Mouse (Mus musculus) kidney, embryonic 14.5 days (tissue): Measurements from ENCODE around the gene Secisbp2l. TPM values are rescaled to one million over a fixed set of nuclear protein-coding genes. Genes with fewer than 3 reads are reported as not detected.

Experiments used
- ATAC-seq: fragments of 200-750 bp; cut with Nextera tagmentation; 2 replicates; pipeline ENCODE4 v1.8.0; 2017; ENCODE audit warnings: moderate number of reproducible peaks, mild to moderate bottlenecking, moderate TSS enrichment, moderate library complexity; ENCODE audit not compliant: low FRiP score, low TSS enrichment
- H3K27ac ChIP-seq: fragments of 300-500 bp; sonication (generic); 2 replicates; pipeline ENCODE4 v1.5.1; 2014; ENCODE audit warnings: low read depth, mild to moderate bottlenecking, low read length, moderate library complexity, mixed read lengths
- H3K27me3 ChIP-seq: fragments of 300-500 bp; sonication (generic); 2 replicates; pipeline ENCODE4 v1.6.1; 2014; ENCODE audit warnings: mild to moderate bottlenecking, low read length; ENCODE audit not compliant: control insufficient read depth, insufficient read depth
- H3K36me3 ChIP-seq: fragments of 300-500 bp; sonication (generic); 2 replicates; pipeline ENCODE4 v1.6.1; 2014; ENCODE audit warnings: low read length, mixed read lengths; ENCODE audit not compliant: control insufficient read depth, insufficient read depth
- H3K4me1 ChIP-seq: fragments of 300-500 bp; sonication (generic); 2 replicates; pipeline ENCODE4 v1.6.1; 2014; ENCODE audit warnings: low read length, mixed read lengths; ENCODE audit not compliant: control insufficient read depth, insufficient read depth
- H3K4me2 ChIP-seq: fragments of 300-500 bp; sonication (generic); replicated peaks from 2 replicates; pipeline ENCODE4 v1.6.1; 2014; ENCODE audit warnings: low read depth, mild to moderate bottlenecking, low read length
- H3K4me3 ChIP-seq: fragments of 300-500 bp; sonication (generic); 2 replicates; pipeline ENCODE4 v1.5.1; 2014; ENCODE audit warnings: mild to moderate bottlenecking, low read length
- H3K9ac ChIP-seq: fragments of 300-500 bp; sonication (generic); 2 replicates; pipeline ENCODE4 v1.6.1; 2014; ENCODE audit warnings: low read depth, mild to moderate bottlenecking, low read length, moderate library complexity
- H3K9me3 ChIP-seq: fragments of 300-500 bp; sonication (generic); 2 replicates; pipeline ENCODE4 v1.6.1; 2016; ENCODE audit warnings: low read length; ENCODE audit not compliant: control insufficient read depth
- WGBS: fragments of 180-500 bp; shearing (Covaris S2); extraction: QIAGEN DNeasy Blood & Tissue Kit; methylation state at CpG from one replicate; pipeline ENCODE4 v1.1.7; 2014; 5-methylcytosine and 5-hydroxymethylcytosine counted together
- polyA plus RNA-seq: library from polyadenylated mRNA; unstranded; fragments of >200 nt; fragmentation: Nextera tagmentation; extraction: Ambion mirVana; gene quantifications from 2 replicates; pipeline ENCODE4 v1.2.1, GENCODE M21; 2014

Secisbp2l gene
- polyA plus RNA-seq, 1 experiment from 2014 or later: 26.7 TPM

DNA sequence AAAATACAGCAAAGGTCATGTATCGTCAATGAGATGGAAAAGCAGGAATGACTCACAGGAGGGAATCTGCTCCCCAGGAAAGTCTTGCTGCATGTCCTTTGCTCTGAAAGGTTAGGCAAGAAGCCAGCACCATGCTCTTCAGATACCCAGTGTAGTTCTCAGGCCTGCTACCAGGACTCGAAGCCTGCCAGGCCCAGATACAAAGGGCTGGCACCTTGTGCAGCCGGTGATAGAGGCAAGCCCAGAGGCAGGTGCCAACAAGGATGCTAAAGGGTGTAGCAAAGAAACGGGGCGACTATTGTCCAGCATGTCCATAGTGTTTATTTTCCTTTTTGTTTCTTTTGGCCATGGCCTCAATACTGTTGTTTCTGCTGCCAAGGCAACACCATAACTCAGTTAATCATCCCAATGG is 76.2 kb downstream of the Secisbp2l start:
- no peak for ATAC-seq
- Histone ChIP-seq H3K4me3 (no peak overlapping the region), H3K4me2 (no peak overlapping the region), H3K27me3 (no peaks in the 10 kb centered on the region), H3K27ac (no peak overlapping the region), H3K9ac (no peak overlapping the region), H3K4me1 (no peaks in the 10 kb centered on the region), H3K36me3 (no peaks in the 10 kb centered on the region), H3K9me3 (no peaks in the 10 kb centered on the region)
- WGBS: 77% methylated on average over 5 of the region's 5 CpGs

DNA sequence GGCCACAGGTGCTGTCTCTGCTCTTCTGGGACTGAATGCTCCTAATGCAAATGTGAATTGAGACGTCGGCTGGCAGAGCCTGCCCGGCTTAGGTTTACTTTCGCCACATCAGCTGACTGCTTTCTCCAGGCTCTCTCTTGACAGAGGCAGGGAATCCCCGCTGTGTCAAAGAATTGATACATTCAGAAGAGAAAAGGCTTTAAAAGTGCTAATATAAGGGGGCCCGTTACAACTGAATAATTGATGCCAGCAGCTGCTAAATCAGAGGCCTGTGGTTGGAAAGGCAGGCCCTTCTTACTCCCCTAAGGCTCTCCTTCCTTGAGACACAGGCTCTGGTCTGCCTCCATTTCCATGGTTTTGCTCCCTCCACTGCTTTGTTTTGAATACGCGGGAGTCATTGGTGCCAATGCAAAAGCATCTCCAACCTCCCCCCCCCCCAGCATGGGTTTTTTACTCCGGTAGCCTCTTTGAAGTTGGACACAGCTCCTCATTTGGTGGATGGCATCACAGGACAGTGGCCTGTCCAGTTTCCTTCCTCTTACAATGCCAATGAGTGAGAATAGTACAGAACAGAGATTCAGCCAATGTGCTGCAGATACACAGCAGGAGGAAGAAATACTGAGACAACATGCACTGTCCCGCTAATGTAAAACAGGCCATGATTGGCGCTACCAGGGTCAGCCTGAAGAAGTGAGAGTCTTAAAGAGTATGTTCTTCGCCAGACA is 77.6 kb downstream of the Secisbp2l start:
- H3K36me3 ChIP-seq: no peaks in the 10 kb centered on the region
- no peaks in the 10 kb centered on the region for H3K27me3 ChIP-seq
- no peaks in the 10 kb centered on the region for H3K9me3 ChIP-seq
- no peak overlapping the region for H3K4me2 ChIP-seq
- no peak overlapping the region for H3K9ac ChIP-seq
- no peaks in the 10 kb centered on the region for H3K4me1 ChIP-seq
- ATAC-seq: no peak
- no peak overlapping the region for H3K4me3 ChIP-seq
- WGBS: 67% methylated on average over 12 of the region's 12 CpGs
- no peak overlapping the region for H3K27ac ChIP-seq

DNA sequence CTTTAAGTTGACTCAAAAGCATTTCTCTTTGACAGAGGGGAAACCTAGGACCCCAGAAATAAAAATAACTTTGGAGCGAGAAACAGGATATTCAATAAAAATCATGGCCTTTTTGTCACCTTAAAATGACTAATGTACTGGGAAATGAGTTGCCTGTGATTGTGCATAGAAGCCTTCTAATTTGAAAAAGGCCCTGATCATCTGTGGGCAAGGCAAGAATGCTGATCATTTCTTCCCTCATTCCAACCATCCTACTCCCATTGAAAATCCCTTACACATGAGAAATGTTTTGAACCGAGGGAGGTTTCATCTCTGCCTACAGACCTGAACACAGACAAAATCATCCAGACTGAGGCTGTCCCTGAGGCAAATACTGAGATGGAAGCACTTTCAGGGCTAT is 79.8 kb downstream of the Secisbp2l start:
- 75% methylated on average over 2 of the region's 2 CpGs for WGBS
- Histone ChIP-seq H3K36me3 (no peaks in the 10 kb centered on the region), H3K4me2 (no peak overlapping the region), H3K27ac (no peak overlapping the region), H3K4me1 (no peaks in the 10 kb centered on the region), H3K9me3 (no peaks in the 10 kb centered on the region), H3K4me3 (no peak overlapping the region), H3K9ac (no peak overlapping the region), H3K27me3 (no peaks in the 10 kb centered on the region)
- ATAC-seq: no peak

DNA sequence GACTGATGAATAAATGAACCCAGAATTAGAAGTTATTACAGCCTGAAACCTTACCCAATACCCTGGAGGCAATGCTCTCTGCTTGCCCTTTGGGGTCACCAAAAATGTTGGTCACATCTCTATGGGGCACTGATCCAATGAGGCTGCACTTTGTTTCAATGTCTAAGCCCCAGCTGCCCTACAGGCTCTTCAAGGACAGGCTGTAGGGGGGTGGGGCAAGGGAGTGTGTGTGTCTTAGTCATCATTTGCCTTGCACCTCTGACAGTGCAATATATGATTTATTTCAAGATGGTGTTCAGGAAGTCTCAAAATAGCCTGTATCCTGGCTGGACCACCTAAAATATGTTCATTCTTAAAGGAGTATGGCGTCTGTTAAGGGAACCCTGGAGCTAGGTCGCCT is 81.1 kb downstream of the Secisbp2l start:
- no peaks in the 10 kb centered on the region for H3K36me3 ChIP-seq

DNA sequence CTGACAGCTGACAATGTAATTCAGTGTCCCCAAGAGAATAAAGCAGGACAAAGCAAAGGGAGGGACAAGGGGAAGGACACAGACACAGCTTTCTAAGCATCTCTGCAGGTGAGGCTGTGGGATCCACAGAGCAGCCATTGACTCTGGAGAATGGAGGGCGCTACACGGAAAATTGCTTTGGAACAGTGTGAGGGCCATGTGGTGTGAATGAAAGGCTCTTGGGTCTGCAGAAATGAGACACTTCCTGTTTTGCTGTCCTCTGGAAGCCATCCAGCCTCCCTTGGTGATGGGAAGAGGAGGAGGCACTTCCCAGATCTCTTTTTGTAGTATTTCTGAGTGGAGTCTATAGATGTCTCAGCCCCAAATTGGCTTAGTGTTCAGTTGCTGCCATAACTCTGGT is 86.5 kb downstream of the Secisbp2l start:
- 69% methylated on average over 2 of the region's 2 CpGs for WGBS
- no peak overlapping the region for H3K4me3 ChIP-seq
- no peaks in the 10 kb centered on the region for H3K36me3 ChIP-seq
- H3K4me1 ChIP-seq: no peaks in the 10 kb centered on the region
- H3K27ac ChIP-seq: no peak overlapping the region
- no peak overlapping the region for H3K9ac ChIP-seq
- ATAC-seq: no peak
- H3K9me3 ChIP-seq: no peaks in the 10 kb centered on the region
- H3K27me3 ChIP-seq: no peaks in the 10 kb centered on the region
- no peak overlapping the region for H3K4me2 ChIP-seq

More for the DNA sequence above, 81.1 kb downstream of the Secisbp2l start:
- H3K4me2 ChIP-seq: no peak overlapping the region
- 69% methylated on average over 2 of the region's 2 CpGs for WGBS
- ATAC-seq: no peak
- H3K9me3 ChIP-seq: no peaks in the 10 kb centered on the region
- no peak overlapping the region for H3K4me3 ChIP-seq
- H3K27ac ChIP-seq: no peak overlapping the region
- H3K9ac ChIP-seq: no peak overlapping the region
- no peaks in the 10 kb centered on the region for H3K4me1 ChIP-seq
- H3K27me3 ChIP-seq: no peaks in the 10 kb centered on the region

DNA sequence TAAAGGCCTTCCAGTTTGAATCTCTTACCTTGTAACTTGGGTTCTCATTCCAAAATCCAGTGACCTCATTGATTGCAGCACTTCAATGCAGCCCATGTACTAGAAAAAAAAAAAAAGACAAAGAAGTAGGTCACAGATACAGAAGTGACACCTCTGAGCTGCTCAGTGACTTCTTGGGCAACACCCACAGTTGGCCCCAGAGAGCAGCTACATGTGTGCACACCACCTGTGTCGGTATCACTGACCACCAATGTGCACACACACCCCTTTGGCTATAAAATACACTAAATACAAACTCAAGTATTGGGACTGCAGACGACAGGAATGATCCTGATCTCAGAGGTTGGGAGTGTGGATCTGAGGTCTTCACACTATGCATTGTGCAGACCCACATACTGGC is 87.9 kb downstream of the Secisbp2l start:
- ATAC-seq: no peak
- H3K9ac ChIP-seq: no peak overlapping the region
- no peaks in the 10 kb centered on the region for H3K9me3 ChIP-seq
- 83% methylated on average over 2 of the region's 2 CpGs for WGBS
- no peak overlapping the region for H3K4me3 ChIP-seq
- H3K4me2 ChIP-seq: no peak overlapping the region
- H3K4me1 ChIP-seq: no peaks in the 10 kb centered on the region
- H3K27me3 ChIP-seq: no peaks in the 10 kb centered on the region
- no peak overlapping the region for H3K27ac ChIP-seq
- H3K36me3 ChIP-seq: no peaks in the 10 kb centered on the region

DNA sequence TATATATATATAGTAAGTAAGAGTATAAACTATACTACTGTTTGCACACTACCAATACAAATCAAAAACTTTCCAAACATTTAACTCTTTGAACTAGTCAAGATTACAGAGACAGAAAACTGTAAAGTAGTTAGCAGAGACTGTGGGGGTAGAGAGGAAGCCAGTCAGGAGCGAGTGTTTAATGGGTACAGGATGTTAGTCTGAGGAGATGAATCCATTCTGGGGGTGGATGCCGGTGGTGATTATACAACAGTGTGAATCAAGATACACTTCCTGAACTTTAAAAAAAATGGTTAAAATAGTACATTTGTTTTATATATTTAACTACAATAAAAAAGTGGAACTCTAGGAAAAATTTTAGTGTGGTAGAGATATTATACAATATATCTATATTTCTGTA is 90.7 kb downstream of the Secisbp2l start:
- 54% methylated on average over 2 of the region's 2 CpGs for WGBS
- Histone ChIP-seq H3K4me1 (no peaks in the 10 kb centered on the region), H3K9ac (no peak overlapping the region), H3K4me2 (no peak overlapping the region), H3K27me3 (no peaks in the 10 kb centered on the region), H3K27ac (no peak overlapping the region), H3K9me3 (no peaks in the 10 kb centered on the region), H3K36me3 (no peaks in the 10 kb centered on the region), H3K4me3 (no peak overlapping the region)
- no peak for ATAC-seq

Other genes starting within 250 kb of the Secisbp2l start
- 4.8 and 11.4 TPM in 2 replicates for gene Cep152, start 157.8 kb downstream of the Secisbp2l start, polyA plus RNA-seq
- 163 and 167 TPM in 2 replicates for gene Eid1, start 109.8 kb downstream of the Secisbp2l start, polyA plus RNA-seq
- gene Shc4, start 58.7 kb downstream of the Secisbp2l start, polyA plus RNA-seq: 0.76 and 1.6 TPM in 2 replicates
- 55.8 and 60.0 TPM in 2 replicates for gene Galk2, start 76.2 kb upstream of the Secisbp2l start, polyA plus RNA-seq
- 96.6 and 104 TPM in 2 replicates for gene Cops2, start 76.3 kb upstream of the Secisbp2l start, polyA plus RNA-seq